Mouse (Mus musculus): ENCODE results near the gene Cemip. TPM values are rescaled to one million over a fixed set of nuclear protein-coding genes. Genes with fewer than 3 reads are reported as not detected.
"Not testable (repeated sequence)": the region's sequence is repeated elsewhere in the genome, so short reads cannot be mapped to it uniquely, and the experiment has no call there.

The Cemip gene
- 0.62 and 0.94 TPM in 2 replicates for polyA plus RNA-seq (2015; fragmentation: Nextera tagmentation; extraction: Ambion mirVana)

- Histone ChIP-seq H3K36me3 (no peaks in the 10 kb centered on the region), H3K4me2 (peak within 1 kb of the TSS; percentile 94), H3K27ac (replicated peaks) (no peak within 1 kb of the TSS), H3K4me3 (peak within 1 kb of the TSS; percentile 59), H3K9me3 (no peaks in the 10 kb centered on the region), H3K27me3 (peaks cover 22% of the 10 kb centered on the region; the same call in 1 of the 2 replicates), H3K4me1 (replicated peaks) (peaks cover 20% of the 10 kb centered on the region), H3K9ac (peak within 1 kb of the TSS; percentile 50)
- WGBS, result 1% methylated on average over 54 of the region's 54 CpGs
- peak; percentile 88 for ATAC-seq (ENCODE audit: low FRiP score, low read depth)
Observed at GRCm38 (mm10) chr7:84086039-84086829, at the start of gene Cemip. Gene Cemip (minus strand): TSS chr7:84086502.

- H3K4me1 ChIP-seq (replicated peaks), result peaks cover 16% of the 10 kb centered on the region
- 50% methylated on average over 1 of the region's 1 CpGs for WGBS
- no peak overlapping the region for H3K9ac ChIP-seq
- no peaks in the 10 kb centered on the region for H3K27me3 ChIP-seq
- no peak overlapping the region for H3K4me2 ChIP-seq
- no peak overlapping the region for H3K4me3 ChIP-seq
- no peaks in the 10 kb centered on the region for H3K36me3 ChIP-seq
- no peak overlapping the region for H3K27ac ChIP-seq (replicated peaks)
- no peaks in the 10 kb centered on the region for H3K9me3 ChIP-seq
- ATAC-seq (ENCODE audit: low FRiP score, low read depth), result no peak
Observed at GRCm38 (mm10) chr7:84132704-84133103, 46.4 kb upstream of the Cemip start.

GRCm38 (mm10) chr7:84131736-84132135, 45.4 kb upstream of the Cemip start:
- no peak overlapping the region for H3K4me3 ChIP-seq
- H3K9ac ChIP-seq, result no peak overlapping the region
- H3K27me3 ChIP-seq, result no peaks in the 10 kb centered on the region
- H3K9me3 ChIP-seq, result no peaks in the 10 kb centered on the region
- no peak overlapping the region for H3K4me2 ChIP-seq
- H3K36me3 ChIP-seq, result no peaks in the 10 kb centered on the region
- ATAC-seq (ENCODE audit: low FRiP score, low read depth), result no peak
- no peak overlapping the region for H3K27ac ChIP-seq (replicated peaks)
- H3K4me1 ChIP-seq (replicated peaks), result peaks cover 15% of the 10 kb centered on the region
- WGBS, result 91% methylated on average over 4 of the region's 4 CpGs

GRCm38 (mm10) chr7:84128661-84129060, 42.4 kb upstream of the Cemip start:
- no peaks in the 10 kb centered on the region for H3K36me3 ChIP-seq
- H3K27ac ChIP-seq (replicated peaks), result no peak overlapping the region
- no peak for ATAC-seq (ENCODE audit: low FRiP score, low read depth)
- WGBS, result 75% methylated on average over 8 of the region's 8 CpGs
- H3K4me2 ChIP-seq, result no peak overlapping the region
- no peaks in the 10 kb centered on the region for H3K9me3 ChIP-seq
- peaks cover 12% of the 10 kb centered on the region for H3K4me1 ChIP-seq (replicated peaks)
- no peak overlapping the region for H3K9ac ChIP-seq
- H3K27me3 ChIP-seq, result no peaks in the 10 kb centered on the region
- no peak overlapping the region for H3K4me3 ChIP-seq

- WGBS, result 92% methylated on average over 1 of the region's 1 CpGs
- H3K9me3 ChIP-seq, result no peaks in the 10 kb centered on the region
- no peaks in the 10 kb centered on the region for H3K27me3 ChIP-seq
- no peak overlapping the region for H3K4me3 ChIP-seq
- no peak for ATAC-seq (ENCODE audit: low FRiP score, low read depth)
- no peaks in the 10 kb centered on the region for H3K36me3 ChIP-seq
- H3K4me1 ChIP-seq (replicated peaks), result peaks cover 17% of the 10 kb centered on the region
- H3K27ac ChIP-seq (replicated peaks), result no peak overlapping the region
- no peak overlapping the region for H3K4me2 ChIP-seq
- no peak overlapping the region for H3K9ac ChIP-seq
Observed at GRCm38 (mm10) chr7:84125730-84126129, 39.4 kb upstream of the Cemip start.

- not testable (repeated sequence) for H3K4me3 ChIP-seq; H3K9ac ChIP-seq; ATAC-seq (ENCODE audit: low FRiP score, low read depth); H3K4me2 ChIP-seq; H3K27ac ChIP-seq (replicated peaks); H3K9me3 ChIP-seq; H3K36me3 ChIP-seq; H3K27me3 ChIP-seq
- WGBS, result 95% methylated on average over 3 of the region's 4 CpGs
- peaks cover 20% of the 10 kb centered on the region for H3K4me1 ChIP-seq (replicated peaks)
Observed at GRCm38 (mm10) chr7:84123651-84124050, 37.3 kb upstream of the Cemip start.

- WGBS, result 81% methylated on average over 3 of the region's 3 CpGs
- peaks cover 30% of the 10 kb centered on the region for H3K4me1 ChIP-seq (replicated peaks)
- H3K36me3 ChIP-seq, result no peaks in the 10 kb centered on the region
- H3K9me3 ChIP-seq, result no peaks in the 10 kb centered on the region
- H3K27ac ChIP-seq (replicated peaks), result no peak overlapping the region
- H3K27me3 ChIP-seq, result no peaks in the 10 kb centered on the region
- H3K9ac ChIP-seq, result no peak overlapping the region
- no peak for ATAC-seq (ENCODE audit: low FRiP score, low read depth)
- no peak overlapping the region for H3K4me2 ChIP-seq
- H3K4me3 ChIP-seq, result no peak overlapping the region
Observed at GRCm38 (mm10) chr7:84121778-84122177, 35.5 kb upstream of the Cemip start.

GRCm38 (mm10) chr7:84120142-84120760, 33.9 kb upstream of the Cemip start:
- H3K4me1 ChIP-seq (replicated peaks), result peaks cover 40% of the 10 kb centered on the region
- no peaks in the 10 kb centered on the region for H3K9me3 ChIP-seq
- ATAC-seq (ENCODE audit: low FRiP score, low read depth), result no peak
- no peak overlapping the region for H3K9ac ChIP-seq
- no peak overlapping the region for H3K4me3 ChIP-seq
- H3K27me3 ChIP-seq, result no peaks in the 10 kb centered on the region
- no peak overlapping the region for H3K27ac ChIP-seq (replicated peaks)
- WGBS, result 79% methylated on average over 5 of the region's 5 CpGs
- H3K4me2 ChIP-seq, result no peak overlapping the region
- H3K36me3 ChIP-seq, result no peaks in the 10 kb centered on the region

GRCm38 (mm10) chr7:84119216-84120105, 33.2 kb upstream of the Cemip start:
- Histone ChIP-seq H3K9me3 (no peaks in the 10 kb centered on the region), H3K4me2 (no peak overlapping the region), H3K27ac (replicated peaks) (0 out of 2 replicates have a peak overlapping the region, but pooled peaks have one; percentile 12), H3K36me3 (no peaks in the 10 kb centered on the region), H3K27me3 (no peaks in the 10 kb centered on the region), H3K4me1 (replicated peaks) (peaks cover 48% of the 10 kb centered on the region), H3K4me3 (no peak overlapping the region), H3K9ac (no peak overlapping the region)
- 46% methylated on average over 12 of the region's 12 CpGs for WGBS
- ATAC-seq (ENCODE audit: low FRiP score, low read depth), result no peak

- Histone ChIP-seq H3K4me3 (no peak overlapping the region), H3K27me3 (no peaks in the 10 kb centered on the region), H3K4me2 (no peak overlapping the region), H3K36me3 (no peaks in the 10 kb centered on the region), H3K27ac (replicated peaks) (no peak overlapping the region), H3K9ac (no peak overlapping the region), H3K4me1 (replicated peaks) (peaks cover 65% of the 10 kb centered on the region), H3K9me3 (no peaks in the 10 kb centered on the region)
- ATAC-seq (ENCODE audit: low FRiP score, low read depth), result no peak
- 85% methylated on average over 6 of the region's 6 CpGs for WGBS
Observed at GRCm38 (mm10) chr7:84117543-84118122, 31.3 kb upstream of the Cemip start.

- ATAC-seq (ENCODE audit: low FRiP score, low read depth), result no peak
- H3K4me1 ChIP-seq (replicated peaks), result peaks cover 68% of the 10 kb centered on the region
- H3K9me3 ChIP-seq, result no peaks in the 10 kb centered on the region
- no peak overlapping the region for H3K27ac ChIP-seq (replicated peaks)
- no peak overlapping the region for H3K4me2 ChIP-seq
- H3K9ac ChIP-seq, result no peak overlapping the region
- H3K36me3 ChIP-seq, result no peaks in the 10 kb centered on the region
- WGBS, result 78% methylated on average over 7 of the region's 7 CpGs
- no peaks in the 10 kb centered on the region for H3K27me3 ChIP-seq
- H3K4me3 ChIP-seq, result no peak overlapping the region
Observed at GRCm38 (mm10) chr7:84116621-84117542, 30.6 kb upstream of the Cemip start.

All from hindbrain, embryonic 15.5 days (tissue).